ENCODE assay signal across 15 mouse cellular contexts in genomic region chr13:76064363-76064945, GRCm38 (mm10). TPM values are rescaled to one million over a fixed set of nuclear protein-coding genes. Genes with fewer than 3 reads are reported as not detected.
DNase-seq lines count a peak whose midpoint lies in the region; ATAC-seq lines count a peak whose summit lies in the region.
"Had no signal": no experiment of that assay in that cellular context is flagged by ENCODE, and none has a peak within 500 bp of the region (broad histone marks: within the 10 kb centered on the region; RNA-seq: fewer than 3 reads in every experiment).

No protein-coding gene starts in this region.

- no peak overlapping the region for H3K4me2 ChIP-seq in kidney, embryonic 16.5 days (replicated peaks; ENCODE audit: low read depth, low read length)
- H3K4me2 ChIP-seq in limb, embryonic 11.5 days (ENCODE audit: low read depth, severe bottlenecking) = no peak overlapping the region

- no peak overlapping the region for H3K9ac ChIP-seq in kidney, embryonic 16.5 days (replicated peaks; ENCODE audit: low read length)
- H3K9ac ChIP-seq in limb, embryonic 11.5 days (ENCODE audit: low read length) = no peak overlapping the region

- 75% methylated on average over 13 of the region's 13 CpGs for WGBS in kidney, embryonic 16.5 days
- 64% methylated on average over 13 of the region's 13 CpGs for WGBS in limb, embryonic 11.5 days

- H3K4me1 ChIP-seq in kidney, embryonic 16.5 days (ENCODE audit: insufficient read depth, low read length) = no peaks in the 10 kb centered on the region
- H3K4me1 ChIP-seq in limb, embryonic 11.5 days (ENCODE audit: control insufficient read depth, insufficient read depth, low read length) = peaks cover 8% of the 10 kb centered on the region; the same call in 1 of the 2 replicates

- H3K27me3 ChIP-seq in kidney, embryonic 16.5 days (ENCODE audit: insufficient read depth, low read length) = no peaks in the 10 kb centered on the region
- H3K27me3 ChIP-seq in limb, embryonic 11.5 days (ENCODE audit: control insufficient read depth, insufficient read depth, low read length) = no peaks in the 10 kb centered on the region

- H3K4me3 ChIP-seq in kidney, embryonic 16.5 days (ENCODE audit: low read length) = no peak overlapping the region
- H3K4me3 ChIP-seq in limb, embryonic 11.5 days (ENCODE audit: low read depth, low read length) = no peak overlapping the region

- H3K27ac ChIP-seq in kidney, embryonic 16.5 days (ENCODE audit: low read length) = no peak overlapping the region
- no peak overlapping the region for H3K27ac ChIP-seq in limb, embryonic 11.5 days (replicated peaks; ENCODE audit: low read depth, low read length)
- H3K27ac ChIP-seq: stomach, postnatal 0 days had no signal

- no peaks in the 10 kb centered on the region for H3K9me3 ChIP-seq in kidney, embryonic 16.5 days (ENCODE audit: low read length)
- no peaks in the 10 kb centered on the region for H3K9me3 ChIP-seq in limb, embryonic 11.5 days (ENCODE audit: control insufficient read depth, low read length)
- H3K9me3 ChIP-seq: G1E had no signal

- DNase-seq in embryo, embryonic 10 days (ENCODE audit: low spot score) = peak; percentile 7
- no peak for DNase-seq in embryo, embryonic 9.5 days (ENCODE audit: extremely low spot score)
- DNase-seq in kidney, adult 9 months = no peak
- DNase-seq in embryo, embryonic 10.5 days (ENCODE audit: low spot score) = peak; percentile 11
- peak; percentile 43 for DNase-seq in limb, embryonic 11.5 days (ENCODE audit: low spot score)
- DNase-seq in ovary, adult 18-20 months (ENCODE audit: low spot score) = no peak
- no peak for DNase-seq in thymus, postnatal 25 days
- DNase-seq: cerebellum, adult 9-10 months; heart, postnatal 10 days; kidney, postnatal 10 days; liver had no signal

- H3K36me3 ChIP-seq in kidney, embryonic 16.5 days (ENCODE audit: insufficient read depth, low read length) = peaks cover 4% of the 10 kb centered on the region; the same call in 1 of the 2 replicates
- peaks cover 3% of the 10 kb centered on the region; the same call in 1 of the 2 replicates for H3K36me3 ChIP-seq in limb, embryonic 11.5 days (ENCODE audit: control insufficient read depth, insufficient read depth, low read length)

- ATAC-seq in kidney, embryonic 16.5 days (ENCODE audit: low FRiP score, low TSS enrichment) = peak; percentile 76
- peak; percentile 76; the same call in 1 of the 2 replicates for ATAC-seq in limb, embryonic 11.5 days (ENCODE audit: insufficient number of reproducible peaks, low FRiP score, low TSS enrichment, low read depth)
- ATAC-seq: activated CD4-positive, CD25-positive, alpha-beta regulatory T cell, adult 4 months had no signal

RNA-seq across cellular contexts. Expression of gene Gpr150, which starts 7.7 kb away (rescaled TPM):
- polyA plus RNA-seq in kidney, embryonic 16.5 days (2015; fragmentation: Nextera tagmentation; extraction: Ambion mirVana) = 0.49 and 0.56 TPM in 2 replicates
- polyA plus RNA-seq in limb, embryonic 11.5 days (2014; fragmentation: Nextera tagmentation; extraction: Ambion mirVana) = 0.11 and 0.37 TPM in 2 replicates
- polyA plus RNA-seq: activated CD4-positive, CD25-positive, alpha-beta regulatory T cell, adult 4 months; G1E had no signal

RNA-seq across cellular contexts. Expression of gene Arsk, which starts 34.0 kb away (rescaled TPM):
- 11.0 and 11.1 TPM in 2 replicates for polyA plus RNA-seq in kidney, embryonic 16.5 days (2015; fragmentation: Nextera tagmentation; extraction: Ambion mirVana)
- polyA plus RNA-seq in limb, embryonic 11.5 days (2014; fragmentation: Nextera tagmentation; extraction: Ambion mirVana) = 8.0 and 8.1 TPM in 2 replicates

RNA-seq across cellular contexts. Expression of gene Ttc37, which starts 34.1 kb away (rescaled TPM):
- polyA plus RNA-seq in kidney, embryonic 16.5 days (2015; fragmentation: Nextera tagmentation; extraction: Ambion mirVana) = 13.8 and 13.9 TPM in 2 replicates
- 20.1 and 20.6 TPM in 2 replicates for polyA plus RNA-seq in limb, embryonic 11.5 days (2014; fragmentation: Nextera tagmentation; extraction: Ambion mirVana)

RNA-seq across cellular contexts. Expression of gene Rfesd, which starts 45.9 kb away (rescaled TPM):
- 15.7 and 18.1 TPM in 2 replicates for polyA plus RNA-seq in kidney, embryonic 16.5 days (2015; fragmentation: Nextera tagmentation; extraction: Ambion mirVana)
- polyA plus RNA-seq in limb, embryonic 11.5 days (2014; fragmentation: Nextera tagmentation; extraction: Ambion mirVana) = 19.1 and 21.8 TPM in 2 replicates

Comparison
In these comparisons a context has a peak if more than half of its experiments do, and no peak if none do; other contexts are left out.
1. DNase-seq: peak in embryo, embryonic 10 days (single experiment), embryo, embryonic 10.5 days (single experiment) and limb, embryonic 11.5 days (single experiment); none in embryo, embryonic 9.5 days (single experiment), kidney, adult 9 months (single experiment), ovary, adult 18-20 months (single experiment) and thymus, postnatal 25 days (single experiment).